Mouse (Mus musculus) cerebellum, adult 2 months (tissue): ENCODE measurements at regions not wholly inside any gene's neighbourhood (a gene's known extent, or its start where the extent isn't known, plus 50 kb on each side); places are given as distances from the start of the nearest gene placed in this dataset.

ENCODE experiments used
- CTCF ChIP-seq: fragments of 200-500 bp; IDR thresholded peaks from 2 replicates; pipeline ENCODE4 v1.5.1; 2011; ENCODE audit warnings: low read depth, mild to moderate bottlenecking, control low read depth, low read length, moderate library complexity, borderline replicate concordance; ENCODE audit not compliant: insufficient read depth
- POLR2A ChIP-seq: fragments of 200-500 bp; IDR thresholded peaks from 2 replicates; pipeline ENCODE4 v1.6.1; 2011; ENCODE audit warnings: low read length, control low read depth, borderline replicate concordance; ENCODE audit not compliant: insufficient read depth

DNA sequence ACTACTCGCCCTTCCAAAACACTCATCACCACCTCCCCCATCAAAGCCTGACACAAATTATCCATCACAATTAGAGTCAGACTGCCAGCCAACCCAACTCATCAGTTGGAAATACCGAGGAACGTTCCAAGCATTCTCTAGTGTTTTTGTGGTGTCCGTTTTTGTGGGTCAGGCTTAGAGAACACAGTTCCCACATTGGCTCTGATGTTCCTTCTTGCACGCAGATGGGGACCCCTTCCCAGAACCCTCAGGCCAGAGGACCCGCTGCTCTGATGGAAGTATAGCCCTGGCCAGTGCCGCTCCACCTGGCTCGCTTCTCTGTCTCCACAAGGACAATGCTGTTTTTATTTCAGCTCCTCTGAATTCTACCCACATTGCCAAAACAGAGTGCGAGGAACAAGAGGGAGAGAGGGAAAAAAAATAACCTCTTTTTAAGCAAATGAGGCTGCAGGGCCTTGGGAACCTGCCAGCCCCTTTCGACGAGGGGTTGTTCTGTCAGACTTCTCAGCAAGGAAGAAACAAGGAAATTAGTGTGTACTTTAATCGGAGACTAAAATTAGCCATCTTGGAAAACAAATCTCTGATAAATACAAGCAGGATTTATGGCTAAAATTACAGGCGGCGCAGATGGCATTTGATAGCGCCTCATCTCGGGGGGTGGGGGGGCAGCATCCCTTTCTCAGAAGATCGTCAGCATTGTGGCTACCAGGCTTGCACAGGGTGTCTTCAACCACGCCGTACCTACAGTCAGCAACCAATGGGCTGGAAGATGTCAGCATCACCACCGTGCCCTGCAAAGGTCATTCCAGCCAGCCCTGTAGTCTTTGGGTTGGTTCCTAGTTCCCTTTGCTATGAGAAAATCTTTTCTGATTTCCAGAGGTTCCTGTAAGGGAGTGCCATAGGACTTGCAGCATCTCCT lies 191.4 kb upstream of the Zdhhc25 start:
- TF ChIP-seq POLR2A (no peak), CTCF (no peak)
